In the genomic region with DNA sequence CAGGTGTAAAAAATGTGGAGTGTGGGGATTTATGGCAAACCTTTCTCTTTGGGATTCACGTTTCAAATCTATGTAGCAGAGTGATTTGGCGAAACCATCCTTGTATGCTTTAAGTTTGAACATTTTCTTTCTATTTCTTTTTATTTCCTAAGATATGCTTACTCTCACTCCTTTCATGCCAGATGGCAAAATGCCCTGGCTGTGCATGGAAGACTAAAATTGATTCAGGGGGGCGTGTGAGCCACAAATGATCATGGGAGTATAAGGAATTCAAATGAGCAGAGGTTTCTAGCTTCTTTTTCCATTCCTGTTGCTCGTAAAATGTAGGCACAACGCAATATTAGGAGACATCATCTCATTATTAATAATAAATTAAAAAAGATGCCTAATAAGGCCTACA, we compare ENCODE assay signal across 11 mouse cellular contexts.
DNase-seq lines count a peak whose midpoint lies in the region.
"Had no signal": no experiment of that assay in that cellular context is flagged by ENCODE, and none has a peak within 500 bp of the region (broad histone marks: within the 10 kb centered on the region; RNA-seq: fewer than 3 reads in every experiment).

No protein-coding gene starts in this region.

- intact Hi-C loops in left cerebral cortex, postnatal 4 days (cut with DNase I) = no loop called here

- DNase-seq in frontal cortex, adult 2 months (ENCODE audit: extremely low spot score in 1 of 2, low spot score in 1 of 2) = peak; percentile 17 to 74
- no peak for DNase-seq in frontal cortex, postnatal 25 days (ENCODE audit: low spot score in 2 of 2)
- DNase-seq in left cerebral cortex, postnatal 4 days = peak; percentile 43
- DNase-seq in left cerebral cortex, adult 11 months (ENCODE audit: low spot score) = no peak
- peak; percentile 10 for DNase-seq in brain, embryonic 18.5 days (ENCODE audit: low read depth, low spot score)
- peak; percentile 56 for DNase-seq in right cerebral cortex, postnatal 14 days
- DNase-seq in layer of hippocampus, postnatal 25 days (ENCODE audit: extremely low spot score in 1 of 2, low spot score in 1 of 2) = no peak
- DNase-seq: adrenal gland, postnatal 25 days; cerebellum, adult 9-11 months; heart, postnatal 14 days; liver, embryonic 13.5 days had no signal

Comparison
In these comparisons a context has a peak if more than half of its experiments do, and no peak if none do; other contexts are left out.
1. DNase-seq: peak in frontal cortex, adult 2 months (2 of 2), left cerebral cortex, postnatal 4 days (single experiment), brain, embryonic 18.5 days (single experiment) and right cerebral cortex, postnatal 14 days (single experiment); none in frontal cortex, postnatal 25 days (0 of 2), left cerebral cortex, adult 11 months (single experiment) and layer of hippocampus, postnatal 25 days (0 of 2).